Mouse (Mus musculus) midbrain, postnatal 0 days (tissue): ENCODE measurements around the gene Ctsz. TPM values are rescaled to one million over a fixed set of nuclear protein-coding genes. Genes with fewer than 3 reads are reported as not detected.

Source experiments
- ATAC-seq: fragments of 200-750 bp; cut with Nextera tagmentation; 2 replicates; pipeline ENCODE4 v1.8.0; 2017; ENCODE audit warnings: moderate number of reproducible peaks, mild to moderate bottlenecking, moderate TSS enrichment, moderate library complexity; ENCODE audit not compliant: low FRiP score
- DNase-seq: peaks from one replicate; pipeline ENCODE4 v3.0.0-alpha.2; 2015; ENCODE audit warnings: low spot score
- H3K27ac ChIP-seq: fragments of 300-500 bp; sonication (generic); 2 replicates; pipeline ENCODE4 v1.5.1; 2014; ENCODE audit warnings: low read depth, mild to moderate bottlenecking, low read length, mixed read lengths
- H3K27me3 ChIP-seq: fragments of 300-500 bp; sonication (generic); 2 replicates; pipeline ENCODE4 v1.6.1; 2014; ENCODE audit warnings: low read length, control low read depth, mixed read lengths; ENCODE audit not compliant: insufficient read depth
- H3K36me3 ChIP-seq: fragments of 300-500 bp; sonication (generic); 2 replicates; pipeline ENCODE4 v1.6.1; 2014; ENCODE audit warnings: low read length, control low read depth, mixed read lengths; ENCODE audit not compliant: insufficient read depth
- H3K4me1 ChIP-seq: fragments of 300-500 bp; sonication (generic); 2 replicates; pipeline ENCODE4 v1.6.1; 2014; ENCODE audit warnings: mild to moderate bottlenecking, control low read depth, antibody characterized with exemption, low read length, mixed read lengths; ENCODE audit not compliant: insufficient read depth
- H3K4me2 ChIP-seq: fragments of 300-500 bp; sonication (generic); 2 replicates; pipeline ENCODE4 v1.6.1; 2014; ENCODE audit warnings: low read depth, mild to moderate bottlenecking, low read length, mixed read lengths; ENCODE audit not compliant: poor library complexity, severe bottlenecking
- H3K4me3 ChIP-seq: fragments of 300-500 bp; sonication (generic); 2 replicates; pipeline ENCODE4 v1.5.1; 2014; ENCODE audit warnings: low read depth, mild to moderate bottlenecking, low read length, moderate library complexity
- H3K9ac ChIP-seq: fragments of 300-500 bp; sonication (generic); replicated peaks from 2 replicates; pipeline ENCODE4 v1.6.1; 2014; ENCODE audit warnings: mild to moderate bottlenecking, low read length, moderate library complexity, mixed read lengths; ENCODE audit not compliant: poor library complexity, severe bottlenecking
- H3K9me3 ChIP-seq: fragments of 300-500 bp; sonication (generic); 2 replicates; pipeline ENCODE4 v1.6.1; 2016; ENCODE audit warnings: low read length, control low read depth
- CTCF ChIP-seq: IDR thresholded peaks from 2 replicates; pipeline ENCODE4 v1.5.1; 2016; ENCODE audit warnings: antibody characterized with exemption, mild to moderate bottlenecking
- WGBS: fragments of 180-500 bp; shearing (Covaris S2); extraction: QIAGEN DNeasy Blood & Tissue Kit; methylation state at CpG from one replicate; pipeline ENCODE4 v1.1.7; 2014; 5-methylcytosine and 5-hydroxymethylcytosine counted together
- polyA plus RNA-seq: library from polyadenylated mRNA; unstranded; fragments of >200 nt; fragmentation: Nextera tagmentation; extraction: Ambion mirVana; gene quantifications from 2 replicates; pipeline ENCODE4 v1.2.1, GENCODE M21; 2015
- total RNA-seq: library from RNA; depleted of rRNA; stranded (reverse); fragments of >200 nt; gene quantifications from 2 replicates; pipeline ENCODE4 v1.2.3, GENCODE M21; 2014; rRNA removed

Gene Ctsz
- total RNA-seq (45.4 and 48.4 TPM in 2 replicates), polyA plus RNA-seq (47.8 and 54.0 TPM in 2 replicates)

GRCm38 (mm10) chr2:174438737-174439449 lies at the start of gene Ctsz:
Gene Ctsz, minus strand, starts transcription at chr2:174439039.
- 1% methylated on average over 38 of the region's 38 CpGs for WGBS
- peak; percentile 61 for ATAC-seq
- no peak for TF ChIP-seq CTCF
- Histone ChIP-seq H3K4me1 (peaks cover 9% of the 10 kb centered on the region; the same call in 1 of the 2 replicates), H3K27me3 (no peaks in the 10 kb centered on the region), H3K4me2 (peak within 1 kb of the TSS; percentile 70), H3K4me3 (peak within 1 kb of the TSS; percentile 35), H3K9ac (peak within 1 kb of the TSS; percentile 54), H3K9me3 (no peaks in the 10 kb centered on the region), H3K36me3 (no peaks in the 10 kb centered on the region), H3K27ac (no peak within 1 kb of the TSS)
- DNase-seq = no peak

- no peak for DNase-seq
- Histone ChIP-seq H3K27ac (no peak overlapping the region), H3K9ac (no peak overlapping the region), H3K36me3 (no peaks in the 10 kb centered on the region), H3K4me3 (no peak overlapping the region), H3K9me3 (no peaks in the 10 kb centered on the region), H3K4me2 (no peak overlapping the region), H3K27me3 (no peaks in the 10 kb centered on the region), H3K4me1 (no peaks in the 10 kb centered on the region)
- no peak for ATAC-seq
- no peak for TF ChIP-seq CTCF
- 89% methylated on average over 5 of the region's 5 CpGs for WGBS
Measured at GRCm38 (mm10) chr2:174487005-174487404, 48.2 kb upstream of the Ctsz start.

- ATAC-seq (no peak), DNase-seq (no peak)
- Histone ChIP-seq H3K27me3 (no peaks in the 10 kb centered on the region), H3K9ac (no peak overlapping the region), H3K4me1 (no peaks in the 10 kb centered on the region), H3K4me2 (no peak overlapping the region), H3K27ac (no peak overlapping the region), H3K36me3 (no peaks in the 10 kb centered on the region), H3K9me3 (no peaks in the 10 kb centered on the region), H3K4me3 (no peak overlapping the region)
- WGBS = 79% methylated on average over 5 of the region's 5 CpGs
- TF ChIP-seq CTCF = no peak
Measured at GRCm38 (mm10) chr2:174478746-174479145, 39.9 kb upstream of the Ctsz start.

GRCm38 (mm10) chr2:174477543-174478319 lies 38.9 kb upstream of the Ctsz start:
- Histone ChIP-seq H3K4me1 (no peaks in the 10 kb centered on the region; the same call in 1 of the 2 replicates), H3K27ac (no peak overlapping the region), H3K9me3 (no peaks in the 10 kb centered on the region), H3K4me3 (no peak overlapping the region), H3K36me3 (no peaks in the 10 kb centered on the region), H3K9ac (no peak overlapping the region), H3K27me3 (no peaks in the 10 kb centered on the region), H3K4me2 (no peak overlapping the region)
- no peak for DNase-seq
- ATAC-seq = no peak
- WGBS = 81% methylated on average over 3 of the region's 3 CpGs
- TF ChIP-seq CTCF = no peak

- Histone ChIP-seq H3K4me1 (no peaks in the 10 kb centered on the region; the same call in 1 of the 2 replicates), H3K4me3 (peak overlapping the region; percentile 69), H3K9ac (peak overlapping the region; percentile 24; the same call in 1 of the 2 replicates), H3K27me3 (no peaks in the 10 kb centered on the region), H3K9me3 (no peaks in the 10 kb centered on the region), H3K36me3 (0 out of 2 replicates have a peak, but pooled peaks cover 2% of the 10 kb centered on the region), H3K4me2 (peak overlapping the region; percentile 57), H3K27ac (no peak overlapping the region)
- no peak for DNase-seq
- ATAC-seq = no peak
- WGBS = 86% methylated on average over 5 of the region's 5 CpGs
- no peak for TF ChIP-seq CTCF
Measured at GRCm38 (mm10) chr2:174473550-174473927, 34.7 kb upstream of the Ctsz start.
